Mouse (Mus musculus) heart, embryonic 13.5 days (tissue): ENCODE results near the gene Kat8. TPM values are rescaled to one million over a fixed set of nuclear protein-coding genes. Genes with fewer than 3 reads are reported as not detected.

Experiments used
- ATAC-seq: fragments of 200-750 bp; cut with Nextera tagmentation; 2 replicates; pipeline ENCODE4 v1.8.0; 2017; ENCODE audit warnings: moderate TSS enrichment; ENCODE audit not compliant: insufficient number of reproducible peaks, low FRiP score, low TSS enrichment; ENCODE audit errors: extremely low read depth
- H3K27ac ChIP-seq: fragments of 300-500 bp; sonication (generic); replicated peaks from 2 replicates; pipeline ENCODE4 v1.5.1; 2015; ENCODE audit warnings: moderate library complexity, mild to moderate bottlenecking, inconsistent platforms
- H3K27me3 ChIP-seq: fragments of 300-500 bp; sonication (generic); replicated peaks from 2 replicates; pipeline ENCODE4 v1.6.1; 2015; ENCODE audit warnings: mild to moderate bottlenecking, inconsistent platforms
- H3K36me3 ChIP-seq: fragments of 300-500 bp; sonication (generic); 2 replicates; pipeline ENCODE4 v1.6.1; 2015; ENCODE audit warnings: mild to moderate bottlenecking, inconsistent platforms
- H3K4me1 ChIP-seq: fragments of 300-500 bp; sonication (generic); 2 replicates; pipeline ENCODE4 v1.6.1; 2015; ENCODE audit warnings: inconsistent platforms
- H3K4me2 ChIP-seq: fragments of 300-500 bp; sonication (generic); 2 replicates; pipeline ENCODE4 v1.6.1; 2015; ENCODE audit warnings: inconsistent platforms, mild to moderate bottlenecking, moderate library complexity
- H3K4me3 ChIP-seq: fragments of 300-500 bp; sonication (generic); 2 replicates; pipeline ENCODE4 v1.5.1; 2015; ENCODE audit warnings: moderate library complexity, mild to moderate bottlenecking, inconsistent platforms
- H3K9ac ChIP-seq: fragments of 300-500 bp; sonication (generic); 2 replicates; pipeline ENCODE4 v1.6.1; 2015; ENCODE audit warnings: inconsistent platforms, mild to moderate bottlenecking, moderate library complexity
- H3K9me3 ChIP-seq: fragments of 300-500 bp; sonication (generic); 2 replicates; pipeline ENCODE4 v1.6.1; 2016; ENCODE audit warnings: inconsistent platforms
- WGBS: fragments of 180-500 bp; shearing (Covaris S2); methylation state at CpG from one replicate; pipeline ENCODE4 v1.1.7; 2015; ENCODE audit warnings: mixed read lengths; 5-methylcytosine and 5-hydroxymethylcytosine counted together
- polyA plus RNA-seq: library from polyadenylated mRNA; unstranded; fragments of >200 nt; fragmentation: Nextera tagmentation; extraction: Ambion mirVana; gene quantifications from 2 replicates; pipeline ENCODE4 v1.2.1, GENCODE M21; 2015

The Kat8 gene
- polyA plus RNA-seq, 1 experiment from 2014 or later, result 25.1 TPM

- 33% methylated on average over 10 of the region's 10 CpGs for WGBS
These were observed 13.9 kb upstream of the Kat8 start for GRCm38 (mm10) chr7:127898179-127898956.

GRCm38 (mm10) chr7:127899997-127900396 is 12.3 kb upstream of the Kat8 start:
- Histone ChIP-seq H3K27me3 (no peaks in the 10 kb centered on the region; the same call in 1 of the 2 replicates), H3K4me2 (no peak overlapping the region), H3K4me1 (peaks cover 25% of the 10 kb centered on the region), H3K9ac (no peak overlapping the region), H3K4me3 (no peak overlapping the region), H3K36me3 (no peaks in the 10 kb centered on the region), H3K9me3 (no peaks in the 10 kb centered on the region), H3K27ac (no peak overlapping the region)
- WGBS, result 27% methylated on average over 7 of the region's 7 CpGs
- no peak for ATAC-seq

More at GRCm38 (mm10) chr7:127898179-127898956, 13.9 kb upstream of the Kat8 start:
- Histone ChIP-seq H3K27ac (no peak overlapping the region), H3K27me3 (no peaks in the 10 kb centered on the region; the same call in 1 of the 2 replicates), H3K4me1 (peaks cover 27% of the 10 kb centered on the region), H3K9me3 (no peaks in the 10 kb centered on the region), H3K4me3 (no peak overlapping the region), H3K36me3 (peaks cover 5% of the 10 kb centered on the region), H3K9ac (no peak overlapping the region), H3K4me2 (no peak overlapping the region)
- ATAC-seq, result no peak

- no peak for ATAC-seq
- Histone ChIP-seq H3K36me3 (peaks cover 18% of the 10 kb centered on the region), H3K4me2 (no peak overlapping the region), H3K27me3 (no peaks in the 10 kb centered on the region; the same call in 1 of the 2 replicates), H3K27ac (no peak overlapping the region), H3K4me1 (peaks cover 25% of the 10 kb centered on the region), H3K9ac (no peak overlapping the region), H3K4me3 (no peak overlapping the region), H3K9me3 (no peaks in the 10 kb centered on the region)
- WGBS, result 59% methylated on average over 2 of the region's 2 CpGs
These were observed 10.5 kb upstream of the Kat8 start for GRCm38 (mm10) chr7:127901772-127902171.

GRCm38 (mm10) chr7:127903971-127904796 is 8.1 kb upstream of the Kat8 start, which contains the start of gene Bckdk:
TSS of gene Bckdk (plus strand) at chr7:127904082.
- Histone ChIP-seq H3K4me1 (peaks cover 22% of the 10 kb centered on the region), H3K36me3 (peaks cover 42% of the 10 kb centered on the region), H3K9me3 (no peaks in the 10 kb centered on the region), H3K4me2 (peak within 1 kb of the TSS; percentile 74), H3K4me3 (peak within 1 kb of the TSS; percentile 87), H3K27ac (peak within 1 kb of the TSS; percentile 87), H3K9ac (peak within 1 kb of the TSS; percentile 97), H3K27me3 (no peaks in the 10 kb centered on the region; the same call in 1 of the 2 replicates)
- WGBS, result 7% methylated on average over 38 of the region's 38 CpGs
- ATAC-seq, result peak; percentile 65

- no peak for ATAC-seq
- no peak overlapping the region for H3K9ac ChIP-seq
- no peak overlapping the region for H3K27ac ChIP-seq
- H3K4me3 ChIP-seq, result no peak overlapping the region
- H3K4me1 ChIP-seq, result peaks cover 20% of the 10 kb centered on the region
- WGBS, result 88% methylated on average over 12 of the region's 12 CpGs
- no peak overlapping the region for H3K4me2 ChIP-seq
- peaks cover 53% of the 10 kb centered on the region for H3K36me3 ChIP-seq
- H3K27me3 ChIP-seq, result no peaks in the 10 kb centered on the region
- H3K9me3 ChIP-seq, result no peaks in the 10 kb centered on the region
These were observed 4.4 kb upstream of the Kat8 start for GRCm38 (mm10) chr7:127907939-127908338.

GRCm38 (mm10) chr7:127908656-127909055 is 3.7 kb upstream of the Kat8 start:
- Histone ChIP-seq H3K9ac (no peak overlapping the region), H3K4me3 (no peak overlapping the region), H3K27me3 (no peaks in the 10 kb centered on the region), H3K4me1 (peaks cover 26% of the 10 kb centered on the region), H3K36me3 (peaks cover 53% of the 10 kb centered on the region), H3K9me3 (no peaks in the 10 kb centered on the region), H3K27ac (no peak overlapping the region), H3K4me2 (no peak overlapping the region)
- 87% methylated on average over 4 of the region's 4 CpGs for WGBS
- ATAC-seq, result no peak

- no peak for ATAC-seq
- H3K36me3 ChIP-seq, result peaks cover 56% of the 10 kb centered on the region
These were observed 622 bp downstream of the Kat8 start for GRCm38 (mm10) chr7:127912938-127913337.

GRCm38 (mm10) chr7:127915293-127915692 is 3.0 kb downstream of the Kat8 start:
- Histone ChIP-seq H3K4me3 (no peak overlapping the region), H3K4me2 (no peak overlapping the region), H3K9ac (no peak overlapping the region), H3K4me1 (peaks cover 14% of the 10 kb centered on the region), H3K36me3 (peaks cover 42% of the 10 kb centered on the region), H3K9me3 (no peaks in the 10 kb centered on the region), H3K27ac (no peak overlapping the region), H3K27me3 (no peaks in the 10 kb centered on the region)
- WGBS, result 90% methylated on average over 12 of the region's 12 CpGs
- no peak for ATAC-seq

More at GRCm38 (mm10) chr7:127912938-127913337, 622 bp downstream of the Kat8 start:
- Histone ChIP-seq H3K4me1 (peaks cover 14% of the 10 kb centered on the region), H3K27ac (0 out of 2 replicates have a peak overlapping the region, but pooled peaks have one; percentile 87), H3K4me2 (peak overlapping the region; percentile 78), H3K9ac (peak overlapping the region; percentile 89), H3K27me3 (no peaks in the 10 kb centered on the region), H3K9me3 (no peaks in the 10 kb centered on the region), H3K4me3 (peak overlapping the region; percentile 88)
- WGBS, result 8% methylated on average over 4 of the region's 4 CpGs

GRCm38 (mm10) chr7:127918203-127918602 is 5.9 kb downstream of the Kat8 start:
- no peak for ATAC-seq
- 53% methylated on average over 3 of the region's 3 CpGs for WGBS
- no peaks in the 10 kb centered on the region for H3K9me3 ChIP-seq
- H3K9ac ChIP-seq, result no peak overlapping the region
- no peaks in the 10 kb centered on the region for H3K27me3 ChIP-seq
- peaks cover 69% of the 10 kb centered on the region for H3K36me3 ChIP-seq
- no peak overlapping the region for H3K4me3 ChIP-seq
- peaks cover 3% of the 10 kb centered on the region for H3K4me1 ChIP-seq
- H3K4me2 ChIP-seq, result no peak overlapping the region
- no peak overlapping the region for H3K27ac ChIP-seq

- ATAC-seq, result no peak
- WGBS, result 70% methylated on average over 7 of the region's 7 CpGs
- Histone ChIP-seq H3K4me3 (no peak overlapping the region), H3K9ac (no peak overlapping the region), H3K27ac (no peak overlapping the region), H3K4me2 (no peak overlapping the region), H3K4me1 (no peaks in the 10 kb centered on the region), H3K9me3 (no peaks in the 10 kb centered on the region), H3K27me3 (no peaks in the 10 kb centered on the region), H3K36me3 (peaks cover 77% of the 10 kb centered on the region)
These were observed 7.0 kb downstream of the Kat8 start for GRCm38 (mm10) chr7:127919290-127919689.

- WGBS, result 64% methylated on average over 8 of the region's 8 CpGs
- Histone ChIP-seq H3K4me2 (no peak overlapping the region), H3K9ac (no peak overlapping the region), H3K4me1 (no peaks in the 10 kb centered on the region), H3K27me3 (no peaks in the 10 kb centered on the region; the same call in 1 of the 2 replicates), H3K27ac (no peak overlapping the region), H3K4me3 (no peak overlapping the region), H3K36me3 (peaks cover 80% of the 10 kb centered on the region), H3K9me3 (no peaks in the 10 kb centered on the region)
- no peak for ATAC-seq
These were observed 9.2 kb downstream of the Kat8 start for GRCm38 (mm10) chr7:127921516-127921915.
